Mouse (Mus musculus): Measurements from ENCODE around the gene Ribc2.

Gene Ribc2

DNA sequence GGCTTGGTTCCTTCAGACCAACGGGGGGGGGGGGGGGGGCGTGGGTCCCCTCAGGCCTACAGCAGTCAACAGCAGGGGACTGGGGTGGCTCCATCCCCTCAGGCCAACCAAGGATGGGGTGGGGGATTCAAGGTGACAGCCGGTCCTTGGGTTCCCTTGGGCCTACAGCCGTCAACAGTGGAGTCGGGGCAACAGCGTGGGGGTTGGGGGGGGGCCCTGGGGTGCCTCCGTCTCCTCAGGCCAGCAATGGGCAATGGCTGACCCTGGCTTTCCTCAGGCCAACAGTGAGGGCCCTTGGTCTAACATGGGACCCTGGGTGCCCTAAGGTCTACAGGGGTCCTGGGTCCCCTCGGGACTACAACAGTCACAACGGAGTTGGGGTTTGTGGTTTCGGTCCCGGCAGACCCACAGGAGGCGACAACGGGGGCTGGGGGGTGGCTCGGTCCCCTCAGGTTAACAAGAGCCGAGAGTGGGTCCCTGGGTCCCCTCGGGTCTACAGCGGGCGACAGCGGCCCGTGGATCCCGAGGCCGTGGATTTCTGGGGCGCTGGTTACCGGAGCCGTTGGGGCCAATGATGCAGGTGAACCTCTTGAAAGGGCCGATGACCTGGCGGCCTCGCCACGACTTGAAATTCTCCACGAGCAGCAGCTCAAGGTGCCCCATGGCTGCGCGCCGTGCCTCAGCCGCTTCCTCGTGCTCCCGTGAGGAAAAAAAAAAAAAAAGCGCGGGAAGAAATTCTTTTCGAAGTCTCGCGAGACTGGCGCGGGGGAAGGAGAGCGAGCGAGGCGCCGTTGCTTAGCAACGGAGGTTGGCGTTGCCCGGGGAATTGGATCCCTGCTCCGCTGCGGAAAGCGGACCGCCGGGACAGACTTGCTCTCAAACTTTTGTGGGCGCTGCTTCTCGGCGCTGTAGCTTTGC lies at the start of gene Ribc2, which contains the start of gene Smc1b:
Ribc2 (plus strand) TSS at position 804 of the 918 bp plus-strand sequence.
Smc1b (minus strand) TSS at position 690 of the 918 bp plus-strand sequence.
- DNase-seq (ENCODE audit: low read depth, low spot score) = no peak

DNA sequence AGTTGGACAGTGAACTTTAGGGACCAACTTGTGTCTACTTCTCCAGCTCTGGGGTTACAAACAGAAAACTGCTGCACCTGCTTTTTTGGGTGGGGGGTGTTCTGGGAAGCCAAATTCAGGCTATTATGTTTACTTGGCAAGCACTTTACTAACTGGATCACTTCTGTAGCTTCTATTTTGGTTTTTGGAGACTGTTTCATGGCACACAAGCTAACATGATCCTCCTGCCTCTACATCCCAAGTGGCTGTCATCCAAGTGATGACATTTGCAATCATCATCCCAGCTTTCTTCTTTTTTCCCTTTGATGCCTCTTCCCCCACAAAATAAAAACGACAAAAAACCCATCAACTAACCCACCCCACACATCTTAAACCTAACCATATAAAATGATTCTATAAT lies 46.2 kb upstream of the Ribc2 start:
- no peak for DNase-seq (ENCODE audit: low read depth, low spot score)

DNA sequence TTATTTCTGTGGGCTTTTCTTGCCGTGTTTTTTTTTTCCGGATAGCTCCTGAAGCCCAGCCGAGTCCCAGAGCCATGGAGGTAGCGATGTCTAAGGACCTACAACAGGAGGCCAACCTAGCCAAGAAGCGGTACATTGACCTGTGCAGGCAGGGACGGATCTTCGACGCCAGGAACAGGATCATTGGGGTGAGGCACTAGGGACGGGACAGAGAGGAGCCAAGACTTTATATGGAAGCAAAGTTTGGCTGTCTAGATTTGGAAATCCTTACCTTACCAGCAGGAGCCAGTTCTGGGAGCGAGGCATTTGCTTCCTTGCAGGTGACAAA lies 279 bp downstream of the Ribc2 start:
- no peak for DNase-seq (ENCODE audit: low read depth, low spot score)

DNA sequence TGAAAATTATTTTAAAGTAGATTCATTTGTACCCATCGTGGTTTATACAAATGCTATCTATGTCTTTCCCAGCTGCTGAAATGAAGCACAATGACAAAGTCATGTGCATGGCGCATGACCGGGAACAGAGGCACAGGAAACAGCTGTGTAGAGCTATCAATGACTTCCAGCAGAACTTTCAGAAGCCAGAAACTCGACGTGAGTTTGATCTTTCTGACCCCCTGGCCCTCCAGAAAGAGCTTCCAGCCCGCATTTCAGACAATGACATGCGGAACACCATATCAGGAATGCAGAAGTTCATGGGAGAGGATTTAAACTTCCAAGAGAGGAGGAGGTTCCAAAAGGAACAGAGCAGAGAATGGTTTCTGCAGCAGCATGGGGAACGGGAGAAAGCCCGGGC lies 3.3 kb downstream of the Ribc2 start:
- no peak for DNase-seq (ENCODE audit: low read depth, low spot score)

DNA sequence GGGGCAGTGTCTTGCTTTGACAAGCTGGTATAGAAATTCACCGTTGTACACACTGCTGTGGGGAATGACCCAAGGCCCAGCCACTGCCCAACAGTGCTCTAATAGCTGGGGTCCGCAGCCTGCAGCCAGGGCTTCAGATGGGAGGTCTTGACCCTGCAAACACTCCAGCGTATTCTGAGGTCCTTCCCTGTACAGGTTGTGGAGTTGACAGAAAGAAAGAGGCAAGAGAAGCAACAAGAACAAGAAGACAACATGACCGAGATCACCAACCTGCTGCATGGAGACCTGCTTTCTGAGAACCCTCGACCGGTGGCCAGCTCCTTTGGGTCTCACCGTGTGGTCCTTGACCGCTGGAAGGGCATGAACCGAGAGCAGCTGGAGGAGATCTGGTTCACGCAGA lies 9.4 kb downstream of the Ribc2 start:
- no peak for DNase-seq (ENCODE audit: low read depth, low spot score)

DNA sequence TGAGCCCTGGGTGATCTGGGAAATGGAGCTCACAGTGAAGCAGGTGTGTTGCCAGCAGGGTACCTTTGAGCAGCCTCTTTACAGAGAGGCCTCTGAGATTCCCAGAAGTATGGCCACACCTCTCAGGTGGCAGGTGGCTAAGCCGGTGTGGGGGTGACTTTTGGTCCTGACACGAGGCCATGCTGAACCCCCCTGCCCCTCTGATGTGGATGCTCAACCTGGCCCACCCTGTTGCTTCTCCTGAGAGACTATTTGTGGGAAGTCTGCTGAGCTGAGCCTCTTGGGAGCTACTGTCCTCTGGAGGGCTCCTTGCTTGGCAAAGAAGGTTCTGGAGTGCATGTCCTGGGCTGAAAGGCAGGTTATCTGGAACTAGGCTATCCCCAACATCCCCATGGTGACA lies 10.6 kb downstream of the Ribc2 start:
- no peak for DNase-seq (ENCODE audit: low read depth, low spot score)

DNA sequence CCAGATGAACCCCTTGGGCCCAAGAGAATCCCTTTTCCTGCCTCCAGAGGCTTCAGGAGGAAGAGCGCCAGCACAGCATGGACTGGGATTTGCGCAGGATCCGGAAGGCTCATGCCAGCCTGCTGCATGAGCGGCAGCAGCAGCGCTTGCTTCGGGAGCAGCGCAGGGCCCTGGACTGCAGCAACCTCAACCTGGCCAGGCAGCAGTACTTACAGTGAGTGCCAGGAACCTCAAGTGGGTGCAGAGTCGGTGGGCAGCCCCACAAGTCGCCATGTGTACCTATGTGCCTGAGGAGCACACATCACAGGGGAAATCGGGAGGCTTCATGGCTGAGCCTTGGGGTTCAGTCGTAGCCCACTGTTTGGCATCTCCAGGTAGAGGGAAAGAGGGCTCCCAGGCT lies 11.3 kb downstream of the Ribc2 start:
- no peak for DNase-seq (ENCODE audit: low read depth, low spot score)

DNA sequence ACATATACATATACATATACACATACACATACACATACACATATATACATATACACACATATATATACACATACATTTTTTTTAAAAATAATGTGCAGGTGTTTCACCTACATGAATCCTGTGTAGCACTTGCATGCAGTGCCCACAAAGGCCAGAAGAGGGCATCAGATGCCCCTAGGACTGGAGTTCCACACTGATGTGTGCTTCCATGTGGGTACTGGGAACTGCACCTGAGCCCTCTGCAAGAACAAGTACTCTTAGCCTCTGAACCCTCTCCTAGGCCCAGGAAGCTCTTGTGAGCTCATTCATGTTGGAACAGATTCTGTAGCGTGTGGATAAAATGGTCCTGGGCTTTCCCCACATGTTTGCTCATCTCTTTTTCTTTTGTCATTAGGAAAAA lies 11.9 kb downstream of the Ribc2 start:
- DNase-seq (ENCODE audit: low read depth, low spot score) = no peak

DNA sequence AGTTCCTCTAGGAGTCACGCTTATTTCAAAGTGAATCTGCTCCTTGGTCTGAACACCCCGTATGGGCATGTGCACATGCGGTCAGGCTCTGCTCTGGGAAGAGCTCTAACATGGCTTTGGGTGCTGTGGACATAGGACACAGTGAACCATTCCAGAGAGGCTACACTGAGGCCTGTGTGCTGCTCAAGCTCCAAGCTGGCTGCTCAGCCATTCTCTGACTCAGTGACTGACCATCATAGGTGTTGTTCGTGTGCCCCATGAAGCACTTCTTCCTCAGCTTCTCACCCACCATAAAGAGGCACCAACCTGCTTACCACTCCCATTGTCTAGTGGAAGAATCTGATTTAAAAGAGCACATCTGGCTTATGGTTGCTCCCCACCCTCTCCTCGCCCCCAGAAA lies 12.4 kb downstream of the Ribc2 start:
- DNase-seq (ENCODE audit: low read depth, low spot score) = no peak

DNA sequence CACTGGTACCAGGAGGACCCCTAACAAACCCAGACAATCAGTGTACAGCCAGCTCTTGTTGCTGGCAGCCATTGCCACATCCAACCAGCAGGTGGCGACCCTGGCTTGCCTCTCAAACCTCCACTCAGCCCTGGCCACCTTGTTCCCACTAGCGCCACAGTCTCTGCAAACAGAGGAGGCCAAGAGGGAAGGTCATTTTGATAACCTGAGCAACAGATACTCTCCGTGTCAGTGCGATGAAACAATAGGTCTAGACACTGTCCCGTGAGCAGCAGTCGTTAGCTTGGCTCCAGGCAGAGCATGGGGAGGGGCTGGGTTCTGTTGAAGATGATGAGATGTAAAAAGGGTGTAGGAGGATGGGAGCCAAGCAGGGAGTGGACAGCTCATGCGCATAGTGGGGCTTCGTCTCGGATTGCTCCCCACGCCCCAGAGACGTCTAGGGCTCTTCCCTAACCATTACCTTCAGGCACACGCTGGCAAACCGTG lies 19.6 kb downstream of the Ribc2 start:
- no peak for DNase-seq (ENCODE audit: low read depth, low spot score)

DNA sequence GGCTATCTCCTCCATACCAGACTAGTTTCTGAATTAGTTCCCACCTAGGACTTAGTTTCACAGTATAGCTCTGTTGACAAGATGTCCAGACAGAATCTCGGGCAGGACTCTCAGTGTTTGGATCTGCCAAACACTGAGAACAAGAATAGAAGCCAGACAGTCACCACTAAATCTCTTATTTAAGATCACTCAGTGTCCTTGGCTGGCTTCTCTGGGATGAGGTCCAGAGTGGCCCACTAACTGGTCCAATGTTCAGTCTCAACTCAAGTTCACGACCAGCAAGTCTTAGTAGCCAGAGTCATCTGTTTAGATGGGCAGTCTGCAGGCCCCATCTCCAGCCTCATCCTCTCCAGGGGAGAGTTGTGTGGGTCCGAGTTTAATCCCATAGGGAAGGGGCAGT lies 20.7 kb downstream of the Ribc2 start:
- DNase-seq (ENCODE audit: low read depth, low spot score) = no peak

DNA sequence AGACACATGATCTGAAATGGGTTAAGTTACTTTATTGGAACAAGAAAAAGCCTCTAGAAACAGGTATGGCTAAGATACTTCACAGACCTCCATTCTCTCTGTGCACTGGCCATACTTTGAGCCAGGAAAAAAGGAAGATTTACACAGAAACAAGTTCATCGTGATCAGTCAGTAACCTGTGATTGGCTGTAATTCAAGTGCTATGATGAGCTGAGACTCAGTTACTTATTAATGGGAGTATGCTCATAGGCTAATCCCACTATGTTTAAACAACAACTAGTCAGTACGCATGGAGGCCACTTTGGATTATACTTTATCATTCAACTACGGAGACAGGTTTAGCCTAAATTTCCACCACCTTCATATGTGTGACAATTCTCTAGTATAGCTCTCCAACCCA lies 22.2 kb downstream of the Ribc2 start:
- no peak for DNase-seq (ENCODE audit: low read depth, low spot score)

DNA sequence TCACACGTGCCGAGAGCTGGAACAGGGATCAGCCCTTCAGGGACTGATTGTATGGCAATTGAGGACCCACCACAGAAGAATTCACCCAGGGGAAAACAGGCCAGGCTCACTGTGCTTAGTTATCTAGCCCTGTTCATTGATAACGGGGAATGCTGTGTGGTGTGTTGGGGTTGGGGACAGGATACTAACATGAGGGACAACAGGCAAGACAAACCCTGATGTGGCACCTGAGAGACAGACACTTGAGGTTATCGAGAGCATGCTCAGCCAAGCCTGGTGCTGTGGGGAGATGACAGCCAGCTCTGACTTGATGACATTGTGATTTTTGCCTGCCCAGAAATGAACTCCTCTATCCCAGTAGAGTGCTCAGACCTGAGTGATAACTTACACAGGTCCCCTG lies 24.3 kb downstream of the Ribc2 start:
- no peak for DNase-seq (ENCODE audit: low read depth, low spot score)

DNA sequence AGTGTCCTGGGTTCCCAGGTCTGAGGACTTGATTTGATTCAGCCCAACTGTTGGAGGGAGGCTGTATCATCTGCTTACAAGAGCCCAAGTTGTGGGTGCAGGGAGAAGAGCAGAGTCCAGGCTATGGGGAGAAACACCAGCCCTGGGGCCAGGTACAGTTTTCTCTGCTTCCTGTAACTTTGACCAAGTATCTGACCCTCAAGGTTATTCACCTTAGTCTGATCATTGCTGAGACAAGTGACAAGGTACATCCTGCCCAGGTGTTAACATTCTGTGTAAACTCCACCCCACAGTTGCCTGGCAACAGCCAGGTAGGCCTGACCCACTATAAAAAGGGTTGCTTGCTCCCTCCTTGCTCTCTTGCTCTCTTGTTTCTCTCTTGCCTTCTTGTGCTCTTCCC lies 29.5 kb downstream of the Ribc2 start:
- no peak for DNase-seq (ENCODE audit: low read depth, low spot score)

DNA sequence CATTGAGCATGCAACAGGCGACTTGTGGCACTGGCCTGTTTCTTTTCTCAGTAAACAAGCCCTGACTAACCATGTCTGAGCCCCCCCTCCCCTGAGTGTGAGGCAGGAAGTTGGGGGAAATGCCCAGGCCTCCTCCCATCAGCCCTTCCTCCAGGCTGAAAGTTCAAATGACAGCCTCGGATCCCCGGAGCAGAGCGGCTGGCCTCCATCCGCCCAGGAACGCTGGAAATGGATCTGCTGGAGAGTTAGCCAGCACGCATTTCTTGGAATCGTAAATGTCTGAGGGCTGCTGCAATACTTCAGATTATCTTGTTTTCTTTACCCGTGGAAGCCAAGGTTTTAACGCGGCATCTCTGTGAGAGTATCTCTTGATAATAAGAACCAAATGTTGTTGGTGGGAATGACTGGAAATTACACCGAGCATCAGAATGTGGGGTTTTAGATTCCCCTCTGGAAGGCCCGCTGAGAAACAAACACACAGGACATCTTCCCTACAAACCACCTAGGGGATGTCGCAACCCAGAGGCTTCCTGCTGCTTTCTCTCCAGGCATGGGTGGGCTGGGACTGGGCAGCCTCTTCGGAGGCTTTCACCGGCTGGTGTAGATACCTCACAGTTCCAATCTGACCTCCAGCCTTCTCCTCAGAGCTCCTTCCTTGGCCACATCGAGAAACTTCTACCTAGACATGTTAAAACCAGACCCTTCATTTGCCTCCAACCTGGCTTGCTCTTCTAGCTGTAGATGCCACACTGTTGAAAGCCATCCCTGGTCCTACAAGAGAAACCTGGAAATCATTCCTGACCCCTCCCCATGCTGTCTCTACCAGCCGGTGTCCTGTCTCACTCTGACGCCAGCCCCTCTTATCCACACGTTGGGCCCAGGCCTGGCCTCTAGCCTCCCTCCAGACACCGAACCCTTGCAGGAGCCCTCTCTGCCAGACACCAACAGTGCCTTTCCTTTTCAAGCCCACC lies 31.1 kb downstream of the Ribc2 start:
- DNase-seq (ENCODE audit: low read depth, low spot score) = no peak

DNA sequence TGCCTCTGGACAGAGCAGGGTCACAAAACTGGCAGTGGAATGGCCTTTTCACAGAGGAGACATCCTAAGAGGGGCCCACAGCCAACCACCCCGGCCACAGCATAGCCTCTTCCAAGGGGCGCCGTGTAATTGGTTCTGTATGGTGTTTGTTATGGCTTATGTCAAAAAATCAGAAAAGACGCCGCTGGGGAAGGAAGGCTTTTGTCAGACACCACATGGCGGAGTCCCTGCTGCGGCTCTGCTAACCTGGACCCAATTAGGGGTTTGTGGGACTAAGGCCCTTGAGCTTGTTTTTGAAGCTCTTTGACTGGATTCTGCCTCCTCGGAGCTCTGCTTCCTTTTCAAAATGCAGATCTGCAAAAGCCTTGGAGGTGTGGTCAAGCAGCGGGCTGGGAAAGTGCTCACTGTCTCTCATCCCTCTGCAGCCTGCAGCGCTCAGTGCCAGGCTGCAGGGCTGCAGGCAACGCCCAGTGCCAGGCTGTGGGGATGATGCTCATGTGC lies 34.6 kb downstream of the Ribc2 start:
- DNase-seq (ENCODE audit: low read depth, low spot score) = no peak

DNA sequence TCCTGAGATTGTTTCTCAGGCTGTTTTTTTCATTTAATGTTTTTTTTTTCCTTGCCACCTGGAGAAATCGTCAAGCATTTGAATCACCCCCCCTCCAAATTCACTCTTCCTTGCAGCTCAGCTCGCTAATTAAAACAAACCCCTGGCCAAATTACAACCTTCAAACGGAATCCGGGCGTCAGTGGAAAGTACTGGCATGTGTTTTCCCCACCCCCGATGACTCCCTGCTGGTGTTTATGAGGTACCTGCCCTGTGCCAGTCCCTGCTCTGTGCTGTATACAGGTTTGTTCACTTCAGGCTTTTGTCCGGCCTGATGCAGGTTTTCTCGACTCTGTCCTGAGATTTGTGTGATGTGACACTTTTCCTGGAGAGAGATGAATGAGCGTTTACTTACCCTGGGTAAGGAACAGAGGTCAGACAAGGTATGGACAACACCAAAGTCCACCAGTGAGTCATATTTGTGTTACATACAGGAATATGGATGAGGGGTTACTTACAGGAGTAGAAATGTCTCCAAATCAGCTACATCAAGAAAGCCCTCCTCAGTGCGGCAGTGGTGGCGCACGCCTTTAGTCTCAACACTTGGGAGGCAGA lies 35.3 kb downstream of the Ribc2 start:
- no peak for DNase-seq (ENCODE audit: low read depth, low spot score)

DNA sequence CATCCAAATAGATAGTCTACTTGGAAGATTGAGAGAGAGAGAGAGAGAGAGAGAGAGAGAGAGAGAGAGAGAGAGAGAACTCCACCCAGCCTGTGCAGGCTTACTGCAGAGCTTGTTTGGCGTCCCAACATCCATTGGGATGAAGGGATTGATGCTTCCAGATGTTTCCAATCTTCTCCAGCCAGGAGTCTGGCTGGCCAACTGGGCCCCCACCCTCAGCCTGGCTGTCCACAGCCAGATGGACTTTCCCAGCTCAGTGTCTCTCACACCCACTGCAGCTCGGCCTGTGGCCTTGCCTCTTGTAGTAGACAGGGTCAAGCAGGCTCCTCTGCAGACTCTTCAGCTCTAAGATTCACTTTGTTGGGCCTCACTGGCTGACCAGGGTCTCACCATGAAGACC lies 40.2 kb downstream of the Ribc2 start:
- no peak for DNase-seq (ENCODE audit: low read depth, low spot score)

DNA sequence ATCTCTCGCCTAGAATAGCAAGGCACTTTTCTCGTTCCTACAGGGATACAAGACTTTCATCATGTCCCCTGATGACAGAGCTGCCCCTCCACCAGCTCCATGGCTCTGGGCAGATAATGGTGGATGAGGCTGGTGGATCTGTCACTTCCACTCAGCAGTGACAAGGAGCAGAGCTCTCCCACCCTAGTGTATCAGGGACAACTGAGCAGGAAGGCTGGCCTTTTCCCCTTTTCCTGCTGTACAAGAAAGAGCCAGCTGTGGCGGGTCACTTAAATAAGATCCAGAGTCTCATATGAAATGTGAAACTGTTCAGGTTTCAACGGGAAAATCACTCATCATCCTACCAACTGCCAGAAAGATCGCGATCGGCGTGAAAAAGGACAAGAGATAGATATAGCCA lies 41.5 kb downstream of the Ribc2 start:
- no peak for DNase-seq (ENCODE audit: low read depth, low spot score)

DNA sequence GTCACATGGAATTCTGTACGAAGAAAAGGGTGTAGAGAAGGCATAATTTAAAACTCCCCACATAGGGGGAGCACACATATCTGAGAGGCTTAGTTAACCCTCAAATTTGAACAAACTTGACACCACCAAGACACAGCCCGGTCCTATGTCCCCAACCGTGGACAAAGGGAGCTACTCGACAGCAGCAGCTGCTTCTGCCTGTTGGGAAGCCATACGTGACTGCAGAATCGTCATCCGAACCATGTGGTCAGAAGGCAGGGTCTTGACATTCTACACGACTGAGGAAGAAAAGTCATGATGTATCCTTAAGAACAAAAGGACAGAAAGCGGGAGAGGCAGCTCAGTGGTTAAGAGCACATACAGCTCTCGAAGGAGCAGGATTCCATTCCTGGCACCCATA lies 42.2 kb downstream of the Ribc2 start:
- DNase-seq (ENCODE audit: low read depth, low spot score) = no peak

DNA sequence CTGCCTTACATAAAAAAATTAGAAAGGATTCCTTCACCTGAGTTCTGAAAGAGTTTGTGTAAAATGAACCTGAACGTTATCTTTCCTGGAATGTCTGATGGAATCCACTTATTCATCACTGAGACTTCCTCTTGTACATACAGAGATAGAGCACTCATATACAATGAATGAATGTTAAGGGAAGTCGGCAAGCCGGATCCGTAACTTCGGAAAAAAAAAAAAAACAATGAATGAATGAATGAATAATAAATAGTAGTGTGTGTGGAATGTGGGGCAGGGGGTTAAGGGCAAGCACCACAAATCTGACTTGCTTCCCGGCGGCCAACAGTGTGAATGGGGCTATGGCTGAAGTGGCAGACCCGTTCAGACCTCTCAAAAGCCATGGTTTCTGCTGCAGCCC lies 45.7 kb downstream of the Ribc2 start:
- peak; percentile 74 for DNase-seq (ENCODE audit: low read depth, low spot score)

DNA sequence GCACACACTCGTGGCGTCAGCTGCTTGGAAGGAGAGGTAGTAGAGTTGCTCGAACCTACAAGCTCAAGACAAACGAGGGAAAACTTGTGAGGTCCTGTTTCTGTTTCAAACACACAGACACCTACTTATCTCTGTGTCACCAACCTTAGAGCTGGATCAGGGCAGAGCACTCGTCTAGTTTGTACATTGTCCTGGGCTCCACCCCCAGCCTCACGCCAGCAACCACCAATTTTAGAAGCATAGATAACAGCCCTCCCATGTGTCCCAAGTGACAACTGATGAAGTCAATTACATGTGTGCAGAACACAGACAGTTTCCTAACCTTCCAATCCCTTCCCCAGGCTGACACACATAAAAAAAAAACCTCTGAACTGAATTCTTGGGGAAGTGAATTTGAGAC lies 46.3 kb downstream of the Ribc2 start:
- DNase-seq (ENCODE audit: low read depth, low spot score) = no peak

Measured in c-Kit-negative CD71-positive TER-119-positive erythroid progenitor cells, embryonic 14.5 days (primary cell).